Mouse (Mus musculus): ENCODE data around the gene Crlf3. TPM values are rescaled to one million over a fixed set of nuclear protein-coding genes. Genes with fewer than 3 reads are reported as not detected.
"Not testable (repeated sequence)": the region's sequence is repeated elsewhere in the genome, so short reads cannot be mapped to it uniquely, and the experiment has no call there.

Gene Crlf3
- polyA plus RNA-seq, 1 experiment from 2014 or later = 15.8 TPM

DNA sequence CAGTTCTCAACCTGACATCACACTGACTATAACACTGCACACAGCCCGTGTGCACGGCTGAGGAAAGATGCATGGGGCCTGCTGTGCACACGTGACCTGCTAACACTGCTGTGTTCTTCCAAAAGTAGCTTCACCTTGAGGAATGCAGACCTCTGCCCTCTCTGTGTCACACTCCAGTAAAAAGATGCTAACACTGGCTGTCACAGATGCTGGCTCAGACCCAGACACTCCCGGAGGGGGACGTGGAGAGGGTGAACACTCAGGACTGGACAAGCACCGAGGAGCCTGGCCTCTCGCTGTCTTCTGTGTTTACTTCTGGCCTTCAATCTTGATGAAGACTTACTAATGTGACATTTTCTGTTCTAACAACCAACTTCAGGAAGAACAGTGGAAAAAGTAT, 33.9 kb downstream of the Crlf3 start:
- Histone ChIP-seq H3K4me1 (replicated peaks; ENCODE audit: control insufficient read depth, insufficient read depth, low read length) (no peaks in the 10 kb centered on the region), H3K36me3 (ENCODE audit: control insufficient read depth, insufficient read depth) (peaks cover 2% of the 10 kb centered on the region; the same call in 1 of the 2 replicates), H3K27me3 (replicated peaks; ENCODE audit: control insufficient read depth, insufficient read depth, low read length) (no peaks in the 10 kb centered on the region), H3K27ac (ENCODE audit: low read length) (no peak overlapping the region), H3K9me3 (ENCODE audit: control insufficient read depth, low read length) (no peaks in the 10 kb centered on the region), H3K4me3 (replicated peaks; ENCODE audit: low read length) (no peak overlapping the region), H3K9ac (replicated peaks; ENCODE audit: low read depth, low read length) (no peak overlapping the region), H3K4me2 (ENCODE audit: low read length) (no peak overlapping the region)
- ATAC-seq = no peak
- 84% methylated on average over 7 of the region's 7 CpGs for WGBS

DNA sequence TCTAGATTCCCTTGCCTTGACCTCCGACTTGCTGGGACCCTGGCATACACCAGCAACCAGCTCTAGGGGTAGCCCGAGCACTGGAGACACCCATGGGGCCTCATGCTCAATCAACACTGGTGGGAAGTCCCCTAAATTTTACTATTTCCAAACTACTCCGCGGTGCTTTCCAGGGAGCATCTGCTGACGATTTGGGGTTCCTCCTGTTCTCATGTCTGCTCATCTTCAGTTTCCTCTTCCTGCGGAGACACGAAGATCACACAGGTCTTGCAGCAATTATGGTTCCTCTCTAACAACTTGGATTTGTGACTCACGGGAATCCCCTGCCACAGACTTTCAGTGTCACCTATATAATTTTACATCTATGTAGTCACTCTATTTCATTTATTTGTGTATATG, 37.4 kb downstream of the Crlf3 start:
- no peak overlapping the region for H3K4me3 ChIP-seq (replicated peaks; ENCODE audit: low read length)
- no peaks in the 10 kb centered on the region for H3K4me1 ChIP-seq (replicated peaks; ENCODE audit: control insufficient read depth, insufficient read depth, low read length)
- peaks cover 2% of the 10 kb centered on the region; the same call in 1 of the 2 replicates for H3K36me3 ChIP-seq (ENCODE audit: control insufficient read depth, insufficient read depth)
- ATAC-seq = no peak
- H3K27ac ChIP-seq (ENCODE audit: low read length) = no peak overlapping the region
- 89% methylated on average over 8 of the region's 8 CpGs for WGBS
- no peaks in the 10 kb centered on the region for H3K9me3 ChIP-seq (ENCODE audit: control insufficient read depth, low read length)
- H3K27me3 ChIP-seq (replicated peaks; ENCODE audit: control insufficient read depth, insufficient read depth, low read length) = no peaks in the 10 kb centered on the region
- no peak overlapping the region for H3K9ac ChIP-seq (replicated peaks; ENCODE audit: low read depth, low read length)
- no peak overlapping the region for H3K4me2 ChIP-seq (ENCODE audit: low read length)

DNA sequence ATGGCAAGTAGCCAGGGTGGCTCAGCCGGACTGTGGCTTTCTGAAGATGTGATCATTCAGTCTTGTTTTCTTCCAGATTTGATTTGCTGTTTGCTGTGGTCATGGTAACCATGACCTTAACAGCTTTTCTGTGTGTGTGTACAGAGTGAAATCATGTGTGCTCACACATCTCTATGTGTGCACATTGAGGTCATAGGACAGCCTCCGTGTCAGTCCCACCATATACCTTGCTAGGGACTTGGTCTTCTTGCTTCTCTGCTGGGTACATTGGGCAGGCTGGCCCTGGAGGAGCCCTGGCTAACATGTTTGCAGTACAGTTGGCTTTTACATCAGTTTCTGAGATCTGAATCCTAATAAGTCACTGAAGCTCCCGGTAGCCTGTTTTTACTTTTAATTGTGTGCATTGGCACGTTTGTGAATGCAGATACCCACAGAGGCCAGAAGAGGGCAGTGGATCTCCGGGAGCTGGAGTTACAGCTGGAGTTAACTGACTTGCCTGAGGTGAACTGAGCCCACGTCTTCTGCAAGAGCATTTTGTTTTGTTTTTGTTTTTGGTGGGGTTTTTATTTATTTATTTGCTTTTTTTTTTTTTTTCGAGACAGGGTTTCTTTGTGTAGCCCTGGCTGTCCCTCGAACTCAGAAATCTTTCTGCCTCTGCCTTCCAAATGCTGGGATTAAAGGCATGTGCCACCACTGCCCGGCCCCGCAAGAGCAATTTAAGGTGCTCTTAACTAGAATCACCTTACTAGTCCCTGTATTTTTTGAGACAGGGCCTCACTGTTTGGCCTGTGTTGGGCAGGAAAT, 38.0 kb downstream of the Crlf3 start:
- Histone ChIP-seq H3K27me3 (replicated peaks; ENCODE audit: control insufficient read depth, insufficient read depth, low read length) (no peaks in the 10 kb centered on the region), H3K4me2 (ENCODE audit: low read length) (no peak overlapping the region), H3K36me3 (ENCODE audit: control insufficient read depth, insufficient read depth) (no peaks in the 10 kb centered on the region), H3K9ac (replicated peaks; ENCODE audit: low read depth, low read length) (no peak overlapping the region), H3K27ac (ENCODE audit: low read length) (no peak overlapping the region), H3K4me3 (replicated peaks; ENCODE audit: low read length) (no peak overlapping the region), H3K4me1 (replicated peaks; ENCODE audit: control insufficient read depth, insufficient read depth, low read length) (no peaks in the 10 kb centered on the region), H3K9me3 (ENCODE audit: control insufficient read depth, low read length) (no peaks in the 10 kb centered on the region)
- 52% methylated on average over 10 of the region's 10 CpGs for WGBS
- ATAC-seq = no peak

DNA sequence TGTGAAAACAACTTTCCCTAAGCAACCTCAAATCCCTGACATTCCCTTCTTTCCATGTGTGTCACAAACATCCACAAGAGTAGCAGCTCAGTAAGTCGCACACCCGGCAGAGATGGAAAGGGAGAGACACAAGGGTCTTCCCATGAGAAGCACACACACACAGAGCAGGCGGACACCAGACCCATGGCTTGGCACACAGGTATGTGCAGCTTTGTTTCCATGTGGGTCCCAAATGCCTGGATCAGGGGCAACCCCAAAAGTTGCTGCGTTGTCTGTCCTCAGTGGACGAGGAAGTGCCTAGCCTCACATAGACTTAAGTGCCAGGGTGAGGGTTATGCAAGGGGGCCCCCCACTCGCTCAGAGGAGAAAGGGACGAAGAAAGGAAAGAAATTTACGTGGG, 43.3 kb downstream of the Crlf3 start:
- Histone ChIP-seq H3K4me2 (ENCODE audit: low read length) (no peak overlapping the region), H3K9ac (replicated peaks; ENCODE audit: low read depth, low read length) (no peak overlapping the region), H3K27me3 (replicated peaks; ENCODE audit: control insufficient read depth, insufficient read depth, low read length) (no peaks in the 10 kb centered on the region), H3K4me3 (replicated peaks; ENCODE audit: low read length) (no peak overlapping the region), H3K4me1 (replicated peaks; ENCODE audit: control insufficient read depth, insufficient read depth, low read length) (no peaks in the 10 kb centered on the region), H3K27ac (ENCODE audit: low read length) (no peak overlapping the region), H3K9me3 (ENCODE audit: control insufficient read depth, low read length) (no peaks in the 10 kb centered on the region), H3K36me3 (ENCODE audit: control insufficient read depth, insufficient read depth) (peaks cover 7% of the 10 kb centered on the region)
- ATAC-seq = no peak
- WGBS = 73% methylated on average over 8 of the region's 8 CpGs

DNA sequence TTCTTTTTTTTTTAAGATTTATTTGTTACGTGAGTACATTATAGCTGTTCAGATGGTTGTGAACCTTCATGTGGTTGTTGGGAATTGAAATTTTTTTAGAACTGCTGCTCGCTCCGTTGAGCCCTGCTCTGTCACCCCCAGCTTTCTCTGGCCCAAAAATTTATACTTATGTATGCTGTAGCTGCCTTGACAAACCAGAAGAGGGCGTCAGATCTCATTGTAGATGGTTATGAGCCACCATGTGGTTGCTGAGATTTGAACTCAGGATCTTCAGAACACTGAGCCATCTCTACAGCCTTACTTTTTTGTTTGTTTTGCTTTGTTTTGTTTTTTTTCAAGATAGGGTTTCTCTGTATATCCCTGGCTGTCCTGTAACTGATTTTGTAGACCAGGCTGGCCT, 59.5 kb downstream of the Crlf3 start:
- no peak overlapping the region for H3K4me2 ChIP-seq (ENCODE audit: low read length)
- H3K27ac ChIP-seq (ENCODE audit: low read length) = no peak overlapping the region
- 89% methylated on average over 4 of the region's 4 CpGs for WGBS
- no peaks in the 10 kb centered on the region for H3K9me3 ChIP-seq (ENCODE audit: control insufficient read depth, low read length)
- H3K4me1 ChIP-seq (replicated peaks; ENCODE audit: control insufficient read depth, insufficient read depth, low read length) = no peaks in the 10 kb centered on the region
- H3K9ac ChIP-seq (replicated peaks; ENCODE audit: low read depth, low read length) = no peak overlapping the region
- ATAC-seq = no peak
- H3K27me3 ChIP-seq (replicated peaks; ENCODE audit: control insufficient read depth, insufficient read depth, low read length) = no peaks in the 10 kb centered on the region
- H3K4me3 ChIP-seq (replicated peaks; ENCODE audit: low read length) = no peak overlapping the region
- peaks cover 25% of the 10 kb centered on the region for H3K36me3 ChIP-seq (ENCODE audit: control insufficient read depth, insufficient read depth)

DNA sequence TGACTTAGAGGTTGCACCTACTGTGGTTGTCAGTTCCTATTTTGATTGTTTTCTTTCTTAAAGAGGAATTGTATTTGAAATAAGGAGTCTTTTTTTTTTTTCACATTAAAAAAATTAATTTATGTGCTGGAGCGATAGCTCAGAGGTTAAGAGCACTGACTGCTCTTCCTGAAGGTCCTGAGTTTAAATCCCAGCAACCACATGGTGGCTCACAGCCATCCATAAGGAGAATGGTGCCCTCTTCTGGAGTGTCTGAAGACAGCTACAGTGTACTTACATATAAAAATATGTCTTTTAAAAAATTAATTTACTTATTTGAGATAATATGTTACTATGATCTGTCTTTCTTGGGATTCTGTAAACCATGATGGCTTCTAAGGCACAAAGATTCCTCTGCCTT, 61.0 kb downstream of the Crlf3 start:
- ATAC-seq = no peak
- Histone ChIP-seq H3K9ac (replicated peaks; ENCODE audit: low read depth, low read length) (no peak overlapping the region), H3K4me1 (replicated peaks; ENCODE audit: control insufficient read depth, insufficient read depth, low read length) (no peaks in the 10 kb centered on the region), H3K36me3 (ENCODE audit: control insufficient read depth, insufficient read depth) (peaks cover 22% of the 10 kb centered on the region), H3K4me3 (replicated peaks; ENCODE audit: low read length) (no peak overlapping the region), H3K9me3 (ENCODE audit: control insufficient read depth, low read length) (no peaks in the 10 kb centered on the region), H3K4me2 (ENCODE audit: low read length) (no peak overlapping the region), H3K27ac (ENCODE audit: low read length) (no peak overlapping the region), H3K27me3 (replicated peaks; ENCODE audit: control insufficient read depth, insufficient read depth, low read length) (no peaks in the 10 kb centered on the region)
- 79% methylated on average over 1 of the region's 1 CpGs for WGBS

DNA sequence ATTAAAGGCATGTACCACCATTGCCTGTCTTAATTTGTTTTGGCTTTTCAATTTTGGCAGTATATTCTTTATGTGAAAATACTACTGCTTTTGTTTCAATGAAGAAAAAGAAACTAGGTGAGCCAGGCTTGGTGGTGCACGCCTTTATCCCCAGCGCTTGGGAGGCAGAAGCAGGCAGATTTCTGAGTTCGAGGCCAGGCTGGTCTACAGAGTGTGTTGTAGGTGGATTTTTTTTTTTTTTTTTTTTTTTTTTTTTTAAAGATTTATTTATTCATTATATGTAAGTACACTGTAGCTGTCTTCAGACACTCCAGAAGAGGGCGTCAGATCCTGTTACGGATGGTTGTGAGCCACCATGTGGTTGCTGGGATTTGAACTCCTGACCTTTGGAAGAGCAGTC, 64.3 kb downstream of the Crlf3 start:
- H3K9ac ChIP-seq (replicated peaks; ENCODE audit: low read depth, low read length) = not testable (repeated sequence)
- peaks cover 34% of the 10 kb centered on the region for H3K36me3 ChIP-seq (ENCODE audit: control insufficient read depth, insufficient read depth)

More for the DNA sequence above, 64.3 kb downstream of the Crlf3 start:
- 100% methylated on average over 3 of the region's 5 CpGs for WGBS
- H3K4me1 ChIP-seq (replicated peaks; ENCODE audit: control insufficient read depth, insufficient read depth, low read length); H3K4me3 ChIP-seq (replicated peaks; ENCODE audit: low read length); H3K9me3 ChIP-seq (ENCODE audit: control insufficient read depth, low read length); ATAC-seq; H3K27me3 ChIP-seq (replicated peaks; ENCODE audit: control insufficient read depth, insufficient read depth, low read length); H3K4me2 ChIP-seq (ENCODE audit: low read length); H3K27ac ChIP-seq (ENCODE audit: low read length): not testable (repeated sequence)

Other genes starting within 250 kb of the Crlf3 start
- gene Utp6, start 118.6 kb downstream of the Crlf3 start, polyA plus RNA-seq (2015; fragmentation: Nextera tagmentation; extraction: Ambion mirVana) = 49.8 and 57.3 TPM in 2 replicates
- 17.5 and 19.2 TPM in 2 replicates for gene Suz12, start 87.9 kb downstream of the Crlf3 start, polyA plus RNA-seq (2015; fragmentation: Nextera tagmentation; extraction: Ambion mirVana)
- gene Atad5, start 8.4 kb upstream of the Crlf3 start, polyA plus RNA-seq (2015; fragmentation: Nextera tagmentation; extraction: Ambion mirVana) = 8.2 and 8.3 TPM in 2 replicates
- 24.9 and 27.2 TPM in 2 replicates for gene Tefm, start 61.2 kb upstream of the Crlf3 start, polyA plus RNA-seq (2015; fragmentation: Nextera tagmentation; extraction: Ambion mirVana)
- 2.9 and 3.0 TPM in 2 replicates for gene Adap2, start 73.1 kb upstream of the Crlf3 start, polyA plus RNA-seq (2015; fragmentation: Nextera tagmentation; extraction: Ambion mirVana)
- gene Rnf135, start 102.9 kb upstream of the Crlf3 start, polyA plus RNA-seq (2015; fragmentation: Nextera tagmentation; extraction: Ambion mirVana) = 3.1 and 3.4 TPM in 2 replicates
- gene Rhot1, start 128.0 kb upstream of the Crlf3 start, polyA plus RNA-seq (2015; fragmentation: Nextera tagmentation; extraction: Ambion mirVana) = 79.5 and 82.6 TPM in 2 replicates
- 12.2 and 13.5 TPM in 2 replicates for gene Rhbdl3, start 219.9 kb upstream of the Crlf3 start, polyA plus RNA-seq (2015; fragmentation: Nextera tagmentation; extraction: Ambion mirVana)

All from forebrain, embryonic 16.5 days (tissue).